In genomic region chr11:103111301-103111700, GRCm38 (mm10) we compare ENCODE assay signal across 9 mouse cellular contexts. TPM values are rescaled to one million over a fixed set of nuclear protein-coding genes. Genes with fewer than 3 reads are reported as not detected.
DNase-seq lines count a peak whose midpoint lies in the region; ATAC-seq and TF ChIP-seq lines count a peak whose summit lies in the region.
"Had no signal": no experiment of that assay in that cellular context is flagged by ENCODE, and none has a peak within 500 bp of the region (broad histone marks: within the 10 kb centered on the region; RNA-seq: fewer than 3 reads in every experiment).

No protein-coding gene starts in this region.

- intact Hi-C loops in heart, postnatal 14 days (cut with DNase I), result no loop called here

- WGBS in heart, embryonic 11.5 days (ENCODE audit: insufficient replicate concordance), result 10% methylated on average over 10 of the region's 10 CpGs
- 14% methylated on average over 10 of the region's 10 CpGs for WGBS in embryonic facial prominence, embryonic 10.5 days
- 16% methylated on average over 10 of the region's 10 CpGs for WGBS in intestine, embryonic 15.5 days
- 15% methylated on average over 10 of the region's 10 CpGs for WGBS in midbrain, embryonic 12.5 days
- WGBS in thymus, adult 2 months, result 88% methylated on average over 10 of the region's 10 CpGs

- no peak for TF ChIP-seq POLR2A in thymus, adult 2 months (IDR thresholded peaks at IDR 0.05; ENCODE audit: control insufficient read depth, extremely low read depth, insufficient read depth, low read length, poor library complexity)

- no peaks in the 10 kb centered on the region; the same call in 1 of the 2 replicates for H3K27me3 ChIP-seq in heart, embryonic 11.5 days (ENCODE audit: control insufficient read depth, insufficient read depth, low read length)
- H3K27me3 ChIP-seq in embryonic facial prominence, embryonic 10.5 days (replicated peaks; ENCODE audit: low read depth, poor library complexity, severe bottlenecking), result peaks cover 40% of the 10 kb centered on the region
- H3K27me3 ChIP-seq in intestine, embryonic 15.5 days (replicated peaks), result no peaks in the 10 kb centered on the region
- H3K27me3 ChIP-seq in midbrain, embryonic 12.5 days, result peaks cover 35% of the 10 kb centered on the region
- H3K27me3 ChIP-seq in thymus, adult 2 months (ENCODE audit: control insufficient read depth, insufficient read depth, low read length), result no peaks in the 10 kb centered on the region

- H3K4me1 ChIP-seq in heart, embryonic 11.5 days (ENCODE audit: control insufficient read depth, insufficient read depth, low read length), result peaks cover 23% of the 10 kb centered on the region; the same call in 1 of the 2 replicates
- H3K4me1 ChIP-seq in embryonic facial prominence, embryonic 10.5 days, result peaks cover 33% of the 10 kb centered on the region
- peaks cover 21% of the 10 kb centered on the region; the same call in 1 of the 2 replicates for H3K4me1 ChIP-seq in intestine, embryonic 15.5 days (replicated peaks)
- peaks cover 17% of the 10 kb centered on the region for H3K4me1 ChIP-seq in midbrain, embryonic 12.5 days
- H3K4me1 ChIP-seq in thymus, adult 2 months (replicated peaks; ENCODE audit: control insufficient read depth, insufficient read depth, low read length), result peaks cover 8% of the 10 kb centered on the region

- no peaks in the 10 kb centered on the region for H3K9me3 ChIP-seq in heart, embryonic 11.5 days (replicated peaks; ENCODE audit: control insufficient read depth, low read length)
- H3K9me3 ChIP-seq in embryonic facial prominence, embryonic 10.5 days, result no peaks in the 10 kb centered on the region
- no peaks in the 10 kb centered on the region for H3K9me3 ChIP-seq in intestine, embryonic 15.5 days
- H3K9me3 ChIP-seq in midbrain, embryonic 12.5 days, result no peaks in the 10 kb centered on the region
- H3K9me3 ChIP-seq: G1E had no signal

- peak overlapping the region; percentile 47 for H3K4me3 ChIP-seq in heart, embryonic 11.5 days (ENCODE audit: low read depth, low read length)
- peak overlapping the region; percentile 57 for H3K4me3 ChIP-seq in embryonic facial prominence, embryonic 10.5 days
- H3K4me3 ChIP-seq in intestine, embryonic 15.5 days (replicated peaks), result peak overlapping the region; percentile 38
- H3K4me3 ChIP-seq in midbrain, embryonic 12.5 days, result 0 out of 2 replicates have a peak overlapping the region, but pooled peaks have one; percentile 28
- H3K4me3 ChIP-seq in thymus, adult 2 months (ENCODE audit: control insufficient read depth, insufficient read depth, low read length), result no peak overlapping the region

- no peak for ATAC-seq in heart, embryonic 11.5 days (replicated peaks; ENCODE audit: insufficient number of reproducible peaks, low FRiP score, low TSS enrichment)
- no peak for ATAC-seq in intestine, embryonic 15.5 days
- no peak for ATAC-seq in midbrain, embryonic 12.5 days (ENCODE audit: low FRiP score, low read depth)

- no peak overlapping the region for H3K27ac ChIP-seq in heart, embryonic 11.5 days (ENCODE audit: low read depth, low read length)
- H3K27ac ChIP-seq in embryonic facial prominence, embryonic 10.5 days (replicated peaks), result peak overlapping the region; percentile 82
- H3K27ac ChIP-seq in intestine, embryonic 15.5 days, result no peak overlapping the region
- H3K27ac ChIP-seq in midbrain, embryonic 12.5 days (replicated peaks), result no peak overlapping the region
- no peak overlapping the region for H3K27ac ChIP-seq in thymus, adult 2 months (ENCODE audit: control insufficient read depth, insufficient read depth, low read length)

- H3K36me3 ChIP-seq in heart, embryonic 11.5 days (ENCODE audit: control insufficient read depth, insufficient read depth, low read length), result no peaks in the 10 kb centered on the region
- H3K36me3 ChIP-seq in embryonic facial prominence, embryonic 10.5 days (replicated peaks), result no peaks in the 10 kb centered on the region
- peaks cover 3% of the 10 kb centered on the region; the same call in 1 of the 2 replicates for H3K36me3 ChIP-seq in intestine, embryonic 15.5 days
- H3K36me3 ChIP-seq in midbrain, embryonic 12.5 days, result no peaks in the 10 kb centered on the region
- no peaks in the 10 kb centered on the region for H3K36me3 ChIP-seq in thymus, adult 2 months (ENCODE audit: control insufficient read depth, insufficient read depth, low read length)

- H3K9ac ChIP-seq in heart, embryonic 11.5 days (ENCODE audit: low read depth, low read length), result peak overlapping the region; percentile 70
- H3K9ac ChIP-seq in intestine, embryonic 15.5 days, result 0 out of 2 replicates have a peak overlapping the region, but pooled peaks have one; percentile 55
- H3K9ac ChIP-seq in midbrain, embryonic 12.5 days (replicated peaks), result no peak overlapping the region

- no peak for DNase-seq in heart, postnatal 14 days
- DNase-seq in embryonic facial prominence, embryonic 10.5 days (ENCODE audit: low spot score), result no peak
- no peak for DNase-seq in yolk sac, embryonic 10.5 days (ENCODE audit: low spot score)
- no peak for DNase-seq in cerebellum, adult 18-20 months
- no peak for DNase-seq in thymus, adult 2 months

- TF ChIP-seq CTCF in thymus, adult 2 months (IDR thresholded peaks at IDR 0.05; ENCODE audit: borderline replicate concordance, control insufficient read depth, extremely low read depth, insufficient read depth, low read length, poor library complexity), result no peak

- H3K4me2 ChIP-seq in heart, embryonic 11.5 days, result peak overlapping the region; percentile 84
- peak overlapping the region; percentile 82 for H3K4me2 ChIP-seq in intestine, embryonic 15.5 days (replicated peaks)
- H3K4me2 ChIP-seq in midbrain, embryonic 12.5 days (replicated peaks), result peak overlapping the region; percentile 53

RNA-seq across cellular contexts. Expression of gene Hexim1, which starts 4.7 kb away (rescaled TPM):
- 4.2 and 4.4 TPM in 2 replicates for polyA plus RNA-seq in heart, embryonic 11.5 days (2014; fragmentation: Nextera tagmentation; extraction: Ambion mirVana)
- total RNA-seq in heart, postnatal 14 days (2021), result 10 to 100 TPM; 18.5 to 20.4 TPM
- 2.8 and 2.9 TPM in 2 replicates for polyA plus RNA-seq in embryonic facial prominence, embryonic 10.5 days (2016; fragmentation: Nextera tagmentation; extraction: Ambion mirVana)
- polyA plus RNA-seq in intestine, embryonic 15.5 days (2015; fragmentation: Nextera tagmentation; extraction: Ambion mirVana), result 4.1 and 4.7 TPM in 2 replicates
- polyA plus RNA-seq in midbrain, embryonic 12.5 days (2016; fragmentation: Nextera tagmentation; extraction: Ambion mirVana), result 2.6 and 3.1 TPM in 2 replicates
- 18.2 and 18.4 TPM in 2 replicates for polyA plus RNA-seq in thymus, adult 2 months (2012; rRNA removed)

RNA-seq across cellular contexts. Expression of gene Acbd4, which starts 9.8 kb away (rescaled TPM):
- 11.2 and 11.8 TPM in 2 replicates for polyA plus RNA-seq in heart, embryonic 11.5 days (2014; fragmentation: Nextera tagmentation; extraction: Ambion mirVana)
- 10 to 100 TPM; 30.5 to 34.5 TPM for total RNA-seq in heart, postnatal 14 days (2021)
- polyA plus RNA-seq in embryonic facial prominence, embryonic 10.5 days (2016; fragmentation: Nextera tagmentation; extraction: Ambion mirVana), result 6.3 and 10.1 TPM in 2 replicates
- 17.4 and 22.0 TPM in 2 replicates for polyA plus RNA-seq in intestine, embryonic 15.5 days (2015; fragmentation: Nextera tagmentation; extraction: Ambion mirVana)
- polyA plus RNA-seq in midbrain, embryonic 12.5 days (2016; fragmentation: Nextera tagmentation; extraction: Ambion mirVana), result 7.5 and 8.4 TPM in 2 replicates
- 28.8 and 29.5 TPM in 2 replicates for polyA plus RNA-seq in thymus, adult 2 months (2012; rRNA removed)

RNA-seq across cellular contexts. Expression of gene Plcd3, which starts 9.8 kb away (rescaled TPM):
- polyA plus RNA-seq in heart, embryonic 11.5 days (2014; fragmentation: Nextera tagmentation; extraction: Ambion mirVana), result 3.0 and 3.5 TPM in 2 replicates
- total RNA-seq in heart, postnatal 14 days (2021), result 10 to 100 TPM; 19.4 to 20.9 TPM
- 1.7 and 2.6 TPM in 2 replicates for polyA plus RNA-seq in embryonic facial prominence, embryonic 10.5 days (2016; fragmentation: Nextera tagmentation; extraction: Ambion mirVana)
- 1.8 and 2.0 TPM in 2 replicates for polyA plus RNA-seq in intestine, embryonic 15.5 days (2015; fragmentation: Nextera tagmentation; extraction: Ambion mirVana)
- polyA plus RNA-seq in midbrain, embryonic 12.5 days (2016; fragmentation: Nextera tagmentation; extraction: Ambion mirVana), result 0.79 and 1.1 TPM in 2 replicates
- polyA plus RNA-seq in thymus, adult 2 months (2012; rRNA removed), result 3.9 and 5.4 TPM in 2 replicates
- polyA plus RNA-seq: G1E had no signal

RNA-seq across cellular contexts. Expression of gene Hexim2, which starts 20.9 kb away (rescaled TPM):
- polyA plus RNA-seq in heart, embryonic 11.5 days (2014; fragmentation: Nextera tagmentation; extraction: Ambion mirVana), result 3.5 and 5.6 TPM in 2 replicates
- total RNA-seq in heart, postnatal 14 days (2021), result 1 to 10 TPM; 1.8 to 3.3 TPM
- 8.4 and 10.9 TPM in 2 replicates for polyA plus RNA-seq in embryonic facial prominence, embryonic 10.5 days (2016; fragmentation: Nextera tagmentation; extraction: Ambion mirVana)
- 7.9 and 8.8 TPM in 2 replicates for polyA plus RNA-seq in intestine, embryonic 15.5 days (2015; fragmentation: Nextera tagmentation; extraction: Ambion mirVana)
- polyA plus RNA-seq in midbrain, embryonic 12.5 days (2016; fragmentation: Nextera tagmentation; extraction: Ambion mirVana), result 9.7 and 10.5 TPM in 2 replicates
- polyA plus RNA-seq in thymus, adult 2 months (2012; rRNA removed), result 4.9 and 6.9 TPM in 2 replicates

RNA-seq across cellular contexts. Expression of gene Fmnl1, which starts 59.6 kb away (rescaled TPM):
- 0.79 and 1.1 TPM in 2 replicates for polyA plus RNA-seq in heart, embryonic 11.5 days (2014; fragmentation: Nextera tagmentation; extraction: Ambion mirVana)
- total RNA-seq in heart, postnatal 14 days (2021), result 10 to 100 TPM; 16.8 to 21.6 TPM
- 0.49 and 0.67 TPM in 2 replicates for polyA plus RNA-seq in embryonic facial prominence, embryonic 10.5 days (2016; fragmentation: Nextera tagmentation; extraction: Ambion mirVana)
- polyA plus RNA-seq in intestine, embryonic 15.5 days (2015; fragmentation: Nextera tagmentation; extraction: Ambion mirVana), result 2.0 and 2.2 TPM in 2 replicates
- polyA plus RNA-seq in midbrain, embryonic 12.5 days (2016; fragmentation: Nextera tagmentation; extraction: Ambion mirVana), result 1.3 and 1.8 TPM in 2 replicates
- polyA plus RNA-seq in thymus, adult 2 months (2012; rRNA removed), result 235 and 264 TPM in 2 replicates
- total RNA-seq: G1E had no signal
